8 mouse cellular contexts compared by ENCODE assay signal in the genomic region with DNA sequence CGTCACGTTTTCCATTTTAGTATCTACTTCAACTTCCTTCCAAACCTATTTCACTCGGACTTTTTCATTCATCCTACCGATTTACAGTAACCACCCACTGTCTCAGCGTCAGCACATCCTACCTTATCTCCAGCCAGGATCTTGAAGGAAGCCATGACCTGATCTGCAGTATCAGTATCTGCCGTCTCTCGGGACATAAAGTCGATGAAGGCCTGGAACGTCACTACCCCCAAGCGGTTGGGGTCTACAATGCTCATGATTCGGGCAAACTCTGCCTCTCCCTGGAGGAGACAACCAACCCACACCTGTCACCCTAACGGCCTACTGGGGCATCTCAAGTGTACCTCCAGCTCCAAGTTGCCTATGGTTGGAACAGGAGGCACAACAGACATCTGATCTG. TPM values are rescaled to one million over a fixed set of nuclear protein-coding genes. Genes with fewer than 3 reads are reported as not detected.
DNase-seq lines count a peak whose midpoint lies in the region; ATAC-seq and TF ChIP-seq lines count a peak whose summit lies in the region.

No protein-coding gene starts in this region.

- peak; percentile 20; the same call in 1 of the 2 replicates for ATAC-seq in heart, embryonic 16.5 days (replicated peaks; ENCODE audit: extremely low read depth, insufficient read depth, low FRiP score)
- no peak for ATAC-seq in heart, postnatal 0 days (ENCODE audit: insufficient read depth, low read depth)
- peak; percentile 27 for ATAC-seq in midbrain, embryonic 11.5 days (ENCODE audit: low FRiP score)

- peak overlapping the region; percentile 45; the same call in 1 of the 2 replicates for H3K4me2 ChIP-seq in heart, embryonic 16.5 days (ENCODE audit: low read depth, low read length)
- peak overlapping the region; percentile 54 for H3K4me2 ChIP-seq in heart, postnatal 0 days (ENCODE audit: low read depth, low read length)
- H3K4me2 ChIP-seq in midbrain, embryonic 11.5 days: peak overlapping the region; percentile 39

- TF ChIP-seq CTCF in MEL (IDR thresholded peaks at IDR 0.05 in 2 of 3, conservative IDR thresholded peaks at IDR 0.05 in 1 of 3; ENCODE audit: control insufficient read depth in 1 of 3, insufficient read depth in 1 of 3, low read depth in 2 of 3, low read length in 3 of 3, poor library complexity in 1 of 3, severe bottlenecking in 1 of 3): no peak
- no peak for TF ChIP-seq CTCF in heart, postnatal 0 days (IDR thresholded peaks at IDR 0.05; ENCODE audit: low read depth)

- TF ChIP-seq EP300 in MEL (IDR thresholded peaks at IDR 0.05; ENCODE audit: low read depth in 1 of 2, low read length in 2 of 2): no peak
- TF ChIP-seq EP300 in heart, postnatal 0 days (IDR thresholded peaks at IDR 0.05; ENCODE audit: low read depth): no peak

- DNase-seq in heart, adult 8-10 months (ENCODE audit: low spot score): no peak
- no peak for DNase-seq in MEL (ENCODE audit: low read depth, low spot score)
- DNase-seq in heart, postnatal 0 days (ENCODE audit: low spot score): no peak
- DNase-seq in midbrain, embryonic 11.5 days (ENCODE audit: low spot score, missing footprints): no peak
- DNase-seq in urinary bladder, postnatal 14 days (ENCODE audit: low spot score): no peak
- no peak for DNase-seq in left cerebral cortex, postnatal 4 days
- no peak for DNase-seq in urinary bladder, postnatal 10 days (ENCODE audit: low spot score)

- intact Hi-C loops in left cerebral cortex, postnatal 4 days (cut with DNase I): no loop called here

- no peaks in the 10 kb centered on the region for H3K27me3 ChIP-seq in heart, embryonic 16.5 days (ENCODE audit: control insufficient read depth, insufficient read depth, low read length)
- no peaks in the 10 kb centered on the region for H3K27me3 ChIP-seq in MEL (ENCODE audit: control insufficient read depth in 1 of 2, insufficient read depth in 2 of 2, low read length in 2 of 2)
- H3K27me3 ChIP-seq in heart, postnatal 0 days (ENCODE audit: control insufficient read depth, insufficient read depth, low read length): no peaks in the 10 kb centered on the region
- no peaks in the 10 kb centered on the region for H3K27me3 ChIP-seq in midbrain, embryonic 11.5 days (ENCODE audit: control insufficient read depth, insufficient read depth, low read length)

- peaks cover 11% of the 10 kb centered on the region for H3K4me1 ChIP-seq in heart, embryonic 16.5 days (ENCODE audit: control insufficient read depth, insufficient read depth, low read length)
- peaks cover 6 to 12% of the 10 kb centered on the region in 2 experiments for H3K4me1 ChIP-seq in MEL (ENCODE audit: control insufficient read depth in 1 of 2, insufficient read depth in 2 of 2, low read length in 2 of 2)
- H3K4me1 ChIP-seq in heart, postnatal 0 days (ENCODE audit: control insufficient read depth, insufficient read depth): no peaks in the 10 kb centered on the region
- H3K4me1 ChIP-seq in midbrain, embryonic 11.5 days (ENCODE audit: control insufficient read depth, insufficient read depth, low read length): no peaks in the 10 kb centered on the region; the same call in 1 of the 2 replicates

- no peak for TF ChIP-seq RAD21 in MEL (IDR thresholded peaks at IDR 0.05; ENCODE audit: low read depth, low read length)

- H3K79me2 ChIP-seq in MEL (ENCODE audit: control insufficient read depth, insufficient read depth, low read length, poor library complexity): peaks cover 2% of the 10 kb centered on the region; the same call in 1 of the 2 replicates

- 50% methylated on average over 12 of the region's 12 CpGs for WGBS in heart, embryonic 16.5 days
- WGBS in heart, postnatal 0 days: 51% methylated on average over 12 of the region's 12 CpGs
- whole genome bisulfite sequencing in midbrain, embryonic 11.5 days: 56% methylated on average over 12 of the region's 12 CpGs

- no peaks in the 10 kb centered on the region for H3K9me3 ChIP-seq in heart, embryonic 16.5 days (replicated peaks; ENCODE audit: control insufficient read depth, low read length)
- H3K9me3 ChIP-seq in MEL (replicated peaks; ENCODE audit: insufficient read depth, low read length): no peaks in the 10 kb centered on the region
- H3K9me3 ChIP-seq in heart, postnatal 0 days (replicated peaks; ENCODE audit: control insufficient read depth, low read length): no peaks in the 10 kb centered on the region
- no peaks in the 10 kb centered on the region for H3K9me3 ChIP-seq in midbrain, embryonic 11.5 days (ENCODE audit: control insufficient read depth, low read length)

- peak overlapping the region; percentile 26; the same call in 1 of the 2 replicates for H3K9ac ChIP-seq in heart, embryonic 16.5 days (ENCODE audit: low read length)
- H3K9ac ChIP-seq in MEL (ENCODE audit: control insufficient read depth, low read depth, low read length, poor library complexity, severe bottlenecking): peak overlapping the region; percentile 97
- H3K9ac ChIP-seq in heart, postnatal 0 days (replicated peaks; ENCODE audit: low read depth, low read length): no peak overlapping the region
- H3K9ac ChIP-seq in midbrain, embryonic 11.5 days (ENCODE audit: low read length): peak overlapping the region; percentile 40

- peak overlapping the region; percentile 70 for H3K4me3 ChIP-seq in heart, embryonic 16.5 days (ENCODE audit: low read length)
- peak overlapping the region; percentile 86 to 90 for H3K4me3 ChIP-seq in MEL (ENCODE audit: control insufficient read depth in 1 of 2, insufficient read depth in 1 of 2, low read depth in 2 of 2, low read length in 2 of 2)
- peak overlapping the region; percentile 63 for H3K4me3 ChIP-seq in heart, postnatal 0 days (ENCODE audit: low read depth, low read length)
- peak overlapping the region; percentile 59 for H3K4me3 ChIP-seq in midbrain, embryonic 11.5 days (ENCODE audit: low read depth, low read length)

- TF ChIP-seq POLR2A in MEL (IDR thresholded peaks at IDR 0.05; ENCODE audit: control insufficient read depth in 1 of 2, insufficient read depth in 1 of 2, low read depth in 1 of 2, low read length in 2 of 2, poor library complexity in 1 of 2): no peak

- peaks cover 42% of the 10 kb centered on the region for H3K36me3 ChIP-seq in heart, embryonic 16.5 days (ENCODE audit: control insufficient read depth, insufficient read depth)
- peaks cover 0 to 10% of the 10 kb centered on the region in 2 experiments; a peak in 2 of 4 replicates for H3K36me3 ChIP-seq in MEL (ENCODE audit: control insufficient read depth in 1 of 2, insufficient read depth in 2 of 2, low read length in 2 of 2)
- peaks cover 61% of the 10 kb centered on the region for H3K36me3 ChIP-seq in heart, postnatal 0 days (replicated peaks; ENCODE audit: control insufficient read depth, insufficient read depth, low read length)
- peaks cover 5% of the 10 kb centered on the region for H3K36me3 ChIP-seq in midbrain, embryonic 11.5 days (ENCODE audit: control insufficient read depth, insufficient read depth, low read length)

- peak overlapping the region; percentile 40; the same call in 1 of the 2 replicates for H3K27ac ChIP-seq in heart, embryonic 16.5 days (ENCODE audit: low read length)
- H3K27ac ChIP-seq in MEL (ENCODE audit: control insufficient read depth, low read depth, low read length): peak overlapping the region; percentile 91
- H3K27ac ChIP-seq in heart, postnatal 0 days (ENCODE audit: low read depth): peak overlapping the region; percentile 43; the same call in 1 of the 2 replicates
- no peak overlapping the region for H3K27ac ChIP-seq in midbrain, embryonic 11.5 days (ENCODE audit: low read depth, low read length)

TF ChIP-seq in MEL, 35 proteins besides CTCF, POLR2A, EP300 and RAD21:
- TF ChIP-seq SMC3 (IDR thresholded peaks at IDR 0.05; ENCODE audit: low read depth, low read length) (no peak), GATA1 (IDR thresholded peaks at IDR 0.05; ENCODE audit: low read depth, low read length) (peak; percentile 67), MYB (IDR thresholded peaks at IDR 0.05; ENCODE audit: low read depth, low read length) (no peak), UBTF (IDR thresholded peaks at IDR 0.05; ENCODE audit: borderline replicate concordance, insufficient read depth, low read depth, low read length) (no peak), ZMIZ1 (IDR thresholded peaks at IDR 0.05; ENCODE audit: low read depth, low read length) (no peak)

RNA-seq across cellular contexts. Expression of gene Zfp36l1, which starts 55.9 kb away (rescaled TPM):
- polyA plus RNA-seq in heart, embryonic 16.5 days (2015; fragmentation: Nextera tagmentation; extraction: Ambion mirVana): 85.5 and 90.1 TPM in 2 replicates
- 100 to 1,000 TPM in 1 of 4 experiments, 10 to 100 TPM in 3; 65.0 to 103 (median 80.0) TPM for total RNA-seq in heart, adult 8-10 months (2022)
- 1.2 and 1.5 TPM in 2 replicates for total RNA-seq in MEL (2012; rRNA removed)
- polyA plus RNA-seq in MEL (2012; ENCODE audit: insufficient read depth in 1 of 2, insufficient read length in 2 of 2, low read depth in 1 of 2, low replicate concordance in 2 of 2, missing spikeins in 1 of 2): 10 to 100 TPM in 1 of 2 experiments, not detected in 1; 22.5 TPM
- 80.6 and 85.1 TPM in 2 replicates for total RNA-seq in heart, postnatal 0 days (2014; rRNA removed; ENCODE audit: low replicate concordance)
- polyA plus RNA-seq in heart, postnatal 0 days (2015; fragmentation: Nextera tagmentation; extraction: Ambion mirVana): 60.3 and 69.6 TPM in 2 replicates
- 149 and 165 TPM in 2 replicates for polyA plus RNA-seq in midbrain, embryonic 11.5 days (2014; fragmentation: Nextera tagmentation; extraction: Ambion mirVana)
- 10 to 100 TPM; 47.2 to 54.4 TPM for total RNA-seq in left cerebral cortex, postnatal 4 days (2021)

Comparison
In these comparisons a context has a peak if more than half of its experiments do, and no peak if none do; other contexts are left out.
1. RNA of gene Zfp36l1, which starts 55.9 kb away (total RNA-seq): 65.0 to 103 TPM in heart, adult 8-10 months, 80.6 to 85.1 TPM in heart, postnatal 0 days and 47.2 to 54.4 TPM in left cerebral cortex, postnatal 4 days; 1.2 to 1.5 TPM in MEL; every median in the first group is over 10 times any median in the second.
2. Peak in every context shown above with its lines, with median percentiles within 50 percentile points of each other: H3K4me2 ChIP-seq and H3K4me3 ChIP-seq.